Mouse (Mus musculus) left cerebral cortex, postnatal 36 days (tissue): ENCODE results near the gene Mturn. TPM values are rescaled to one million over a fixed set of nuclear protein-coding genes. Genes with fewer than 3 reads are reported as not detected.
A peak's percentile ranks its signal among the peaks of the same experiment; 100 is the strongest.

Experiments used
- DNase-seq, 2 experiments: peaks; one replicate each; pipeline ENCODE4 v3.0.0; 2021 to 2022; ENCODE audit warnings: low spot score in 2 of 2, mixed read lengths in 1 of 2
- intact Hi-C: fragments of 180-260 bp; cut with DNase I; formaldehyde crosslinking; loops from one replicate; pipeline ENCODE4 v1.15.1; 2025
- total RNA-seq, 2 experiments: library from RNA; stranded (reverse); gene quantifications; 2 replicates each; pipeline ENCODE4 v1.2.3; 2021

The Mturn gene
- total RNA-seq: 10 to 100 TPM; 93.9 to 96.4 TPM

- intact Hi-C loops: loop anchor here (2.0 kb wide), 1 partner anchor 86 kb away; the partner anchor contains the start of gene Plekha8
Observed at GRCm38 (mm10) chr6:54680891-54681745, at the start of gene Mturn. Mturn (plus strand) TSS chr6:54681624.

GRCm38 (mm10) chr6:54639877-54640276 is 41.5 kb upstream of the Mturn start:
- no peak for DNase-seq
- intact Hi-C loops: no loop called here

More at GRCm38 (mm10) chr6:54680891-54681745, at the start of gene Mturn:
- peak; percentile 96 to 98 for DNase-seq

GRCm38 (mm10) chr6:54641953-54642352 is 39.5 kb upstream of the Mturn start:
- intact Hi-C loops: no loop called here
- peak; percentile 14 to 37 for DNase-seq

GRCm38 (mm10) chr6:54643181-54643580 is 38.2 kb upstream of the Mturn start:
- DNase-seq: no peak
- intact Hi-C loops: no loop called here

GRCm38 (mm10) chr6:54655471-54656095 is 25.8 kb upstream of the Mturn start:
- intact Hi-C loops: no loop called here
- no peak for DNase-seq

GRCm38 (mm10) chr6:54657861-54658260 is 23.6 kb upstream of the Mturn start:
- DNase-seq: no peak
- intact Hi-C loops: no loop called here

GRCm38 (mm10) chr6:54669868-54670267 is 11.6 kb upstream of the Mturn start:
- intact Hi-C loops: no loop called here

GRCm38 (mm10) chr6:54672901-54673300 is 8.5 kb upstream of the Mturn start:
- DNase-seq: no peak
- intact Hi-C loops: no loop called here

More at GRCm38 (mm10) chr6:54669868-54670267, 11.6 kb upstream of the Mturn start:
- DNase-seq: no peak

GRCm38 (mm10) chr6:54679686-54680085 is 1.7 kb upstream of the Mturn start:
- no peak for DNase-seq
- intact Hi-C loops: loop anchor here (2.0 kb wide), 1 partner anchor 85 kb away; the partner anchor contains the start of gene Plekha8

GRCm38 (mm10) chr6:54681746-54682428 is 463 bp downstream of the Mturn start:
- DNase-seq: peak; percentile 34 to 35
- intact Hi-C loops: loop anchor here (2.0 kb wide), 1 partner anchor 87 kb away; the partner anchor contains the start of gene Plekha8

GRCm38 (mm10) chr6:54684085-54684484 is 2.7 kb downstream of the Mturn start:
- no peak for DNase-seq
- intact Hi-C loops: no loop called here

GRCm38 (mm10) chr6:54685103-54685502 is 3.7 kb downstream of the Mturn start:
- intact Hi-C loops: no loop called here
- DNase-seq: no peak

GRCm38 (mm10) chr6:54685716-54686395 is 4.4 kb downstream of the Mturn start:
- intact Hi-C loops: no loop called here
- no peak for DNase-seq

- intact Hi-C loops: no loop called here
Observed at GRCm38 (mm10) chr6:54686946-54687737, 5.7 kb downstream of the Mturn start.

GRCm38 (mm10) chr6:54688467-54689323 is 7.3 kb downstream of the Mturn start:
- no peak for DNase-seq
- intact Hi-C loops: no loop called here

More at GRCm38 (mm10) chr6:54686946-54687737, 5.7 kb downstream of the Mturn start:
- DNase-seq: no peak

- intact Hi-C loops: no loop called here
- DNase-seq: no peak
Observed at GRCm38 (mm10) chr6:54689686-54690085, 8.3 kb downstream of the Mturn start.

GRCm38 (mm10) chr6:54690838-54691237 is 9.4 kb downstream of the Mturn start:
- DNase-seq: peak in 1 of 2 experiments; percentile 30

More at GRCm38 (mm10) chr6:54690838-54691237, 9.4 kb downstream of the Mturn start:
- intact Hi-C loops: no loop called here
